Mouse (Mus musculus): ENCODE measurements around the gene Tmprss7. TPM values are rescaled to one million over a fixed set of nuclear protein-coding genes. Genes with fewer than 3 reads are reported as not detected.

Gene Tmprss7
- polyA plus RNA-seq, 2 experiments from 2014 or later, result not detected

GRCm38 (mm10) chr16:45624791-45625190, 68.7 kb downstream of the Tmprss7 start:
- peak; percentile 64 for ATAC-seq

- no peak for ATAC-seq
Observed at GRCm38 (mm10) chr16:45623230-45623629, 70.2 kb downstream of the Tmprss7 start.

- ATAC-seq, result no peak
Observed at GRCm38 (mm10) chr16:45619751-45620375, 73.6 kb downstream of the Tmprss7 start.

GRCm38 (mm10) chr16:45615944-45616343, 77.5 kb downstream of the Tmprss7 start:
- no peak for ATAC-seq

DNA sequence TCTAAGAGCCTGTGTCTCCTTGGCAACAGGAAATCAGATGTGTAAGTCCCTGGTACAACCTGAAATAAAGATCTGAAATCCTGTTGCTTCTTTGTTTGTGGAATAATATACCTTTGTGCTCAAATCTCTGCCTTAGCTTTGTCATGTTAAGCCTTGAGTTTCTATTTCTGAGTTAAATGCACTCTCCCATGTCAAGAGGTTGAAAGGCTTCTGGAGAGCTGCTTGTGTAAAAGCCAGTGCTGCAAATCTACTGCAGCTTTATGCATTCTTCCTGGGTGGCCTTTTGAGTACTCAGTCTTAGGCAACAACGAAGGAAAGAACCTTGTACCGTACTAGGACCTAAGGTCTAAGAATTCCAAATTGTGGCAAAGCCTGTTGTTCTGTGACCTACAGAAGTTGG, 80.2 kb downstream of the Tmprss7 start:
- ATAC-seq, result no peak

DNA sequence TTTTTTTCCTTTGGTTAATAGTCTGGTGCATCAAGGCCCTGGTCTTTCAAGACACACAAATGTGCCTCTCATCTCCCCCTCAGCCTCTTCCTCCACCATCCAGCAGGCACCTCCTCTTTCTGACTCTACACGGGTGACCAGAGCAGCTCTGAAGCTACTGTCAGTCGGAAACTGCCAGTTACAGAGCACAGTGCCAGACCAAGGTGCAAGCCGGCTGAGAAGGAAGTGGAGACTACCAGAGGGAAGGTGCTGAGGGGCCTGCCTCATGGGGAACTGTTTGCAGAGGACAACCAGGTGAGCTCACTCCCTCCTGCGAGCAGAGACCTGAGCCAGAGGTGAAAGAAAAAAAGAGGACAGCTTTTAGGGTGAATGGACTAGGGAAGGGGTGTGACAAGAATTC, 83.2 kb downstream of the Tmprss7 start, which contains the start of gene Gcsam:
TSS of gene Gcsam (plus strand) at position 114 of the 400 bp plus-strand sequence.
- ATAC-seq, result no peak

DNA sequence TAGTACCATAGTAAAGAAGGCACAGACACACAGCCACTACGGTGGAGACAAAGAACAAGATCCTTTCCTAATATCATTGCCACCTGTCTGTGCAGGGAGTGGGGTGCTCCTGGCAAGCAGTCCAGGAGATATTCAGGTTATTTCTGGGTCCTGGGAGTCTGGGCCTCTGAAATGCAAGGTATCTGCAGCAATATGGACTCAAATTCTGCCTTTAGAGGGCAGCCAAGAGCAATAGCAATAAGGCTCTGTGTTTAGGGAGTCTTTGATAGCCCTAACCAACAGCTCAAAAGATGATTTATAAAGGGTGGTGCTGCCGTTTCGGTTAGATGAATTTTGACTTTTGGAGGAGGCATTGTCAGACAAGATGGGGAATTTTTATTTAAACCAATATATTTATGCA, 84.2 kb downstream of the Tmprss7 start:
- ATAC-seq, result peak; percentile 66

- ATAC-seq, result no peak
Observed at GRCm38 (mm10) chr16:45608481-45608954, 84.9 kb downstream of the Tmprss7 start.

Other genes starting within 250 kb of the Tmprss7 start
- under 1 TPM in 1 of 2 experiments, not detected in 1; 0.19 TPM for gene Gm609, start 200.7 kb downstream of the Tmprss7 start, polyA plus RNA-seq (2017; shearing (Covaris generic))
- not detected for gene Gm17783, start 161.6 kb downstream of the Tmprss7 start, polyA plus RNA-seq (2017; shearing (Covaris generic))
- gene Slc9c1, start 158.3 kb downstream of the Tmprss7 start, polyA plus RNA-seq (2017; shearing (Covaris generic)), result not detected
- gene Gcsam, start 83.3 kb downstream of the Tmprss7 start, polyA plus RNA-seq (2017; shearing (Covaris generic)), result under 1 TPM in 1 of 2 experiments, not detected in 1; 0.62 TPM
- gene BC016579, start 39.6 kb downstream of the Tmprss7 start, polyA plus RNA-seq (2017; shearing (Covaris generic)), result under 1 TPM in 1 of 2 experiments, not detected in 1; 0.28 TPM
- not detected for gene Tagln3, start 30.9 kb upstream of the Tmprss7 start, polyA plus RNA-seq (2017; shearing (Covaris generic))
- gene Abhd10, start 49.3 kb upstream of the Tmprss7 start, polyA plus RNA-seq (2017; shearing (Covaris generic)), result 10 to 100 TPM; 19.1 to 29.5 TPM